Mouse (Mus musculus) liver, embryonic 14.5 days (tissue): ENCODE measurements at regions not wholly inside any gene's neighbourhood (a gene's known extent, or its start where the extent isn't known, plus 50 kb on each side); places are given as distances from the start of the nearest gene placed in this dataset.

Source experiments
- ATAC-seq: fragments of 200-750 bp; cut with Nextera tagmentation; 2 replicates; pipeline ENCODE4 v1.8.0; 2017; ENCODE audit warnings: moderate number of reproducible peaks, mild to moderate bottlenecking, moderate library complexity; ENCODE audit not compliant: insufficient read depth
- DNase-seq, 3 experiments: peaks; one replicate each; pipeline ENCODE4 v3.0.0-alpha.2; 2012 to 2013; ENCODE audit warnings: low read depth in 3 of 3, low spot score in 3 of 3
- H3K27ac ChIP-seq: fragments of 300-500 bp; sonication (generic); 2 replicates; pipeline ENCODE4 v1.5.1; 2014; ENCODE audit warnings: moderate library complexity, mild to moderate bottlenecking, control low read depth, inconsistent platforms
- H3K27me3 ChIP-seq: fragments of 300-500 bp; sonication (generic); 2 replicates; pipeline ENCODE4 v1.6.1; 2014; ENCODE audit warnings: mild to moderate bottlenecking, low read length, moderate library complexity; ENCODE audit not compliant: control insufficient read depth, insufficient read depth
- H3K36me3 ChIP-seq: fragments of 300-500 bp; sonication (generic); replicated peaks from 2 replicates; pipeline ENCODE4 v1.6.1; 2014; ENCODE audit warnings: low read depth; ENCODE audit not compliant: control insufficient read depth, insufficient read depth
- H3K4me1 ChIP-seq, 2 experiments: fragments of 200-500 bp in 1 of 2; fragments of 300-500 bp in 1 of 2; sonication (generic) in 1 of 2; replicated peaks; 2 replicates each; pipeline ENCODE4 v1.6.1; 2012 to 2014; ENCODE audit warnings: antibody characterized with exemption in 1 of 2, inconsistent platforms in 1 of 2, low read length in 1 of 2; ENCODE audit not compliant: control insufficient read depth in 2 of 2, insufficient read depth in 2 of 2
- H3K4me2 ChIP-seq: fragments of 300-500 bp; sonication (generic); 2 replicates; pipeline ENCODE4 v1.6.1; 2014; ENCODE audit warnings: low read depth, mild to moderate bottlenecking, control low read depth, moderate library complexity
- H3K4me3 ChIP-seq, 2 experiments: fragments of 200-500 bp in 1 of 2; fragments of 300-500 bp in 1 of 2; sonication (generic) in 1 of 2; 2 replicates each; pipeline ENCODE4 v1.5.1; 2012 to 2014; ENCODE audit warnings: low read depth in 2 of 2, low read length in 2 of 2, mild to moderate bottlenecking in 2 of 2, control low read depth in 1 of 2, inconsistent platforms in 1 of 2, moderate library complexity in 1 of 2; ENCODE audit not compliant: insufficient read depth in 1 of 2
- H3K9ac ChIP-seq: fragments of 300-500 bp; sonication (generic); replicated peaks from 2 replicates; pipeline ENCODE4 v1.6.1; 2014; ENCODE audit warnings: mild to moderate bottlenecking, control low read depth, moderate library complexity
- H3K9me3 ChIP-seq: fragments of 300-500 bp; sonication (generic); 2 replicates; pipeline ENCODE4 v1.6.1; 2016; ENCODE audit warnings: low read length, mixed read lengths; ENCODE audit not compliant: control insufficient read depth
- CTCF ChIP-seq: IDR thresholded peaks from 2 replicates; pipeline ENCODE4 v1.5.1; 2016; ENCODE audit warnings: antibody characterized with exemption, low read depth, control low read depth
- EP300 ChIP-seq: IDR thresholded peaks from 2 replicates; pipeline ENCODE4 v1.6.1; 2016; ENCODE audit warnings: antibody characterized with exemption, low read depth
- WGBS: fragments of 180-500 bp; shearing (Covaris S2); extraction: QIAGEN DNeasy Blood & Tissue Kit; methylation state at CpG from one replicate; pipeline ENCODE4 v1.1.7; 2014; ENCODE audit not compliant: insufficient replicate concordance; 5-methylcytosine and 5-hydroxymethylcytosine counted together

GRCm38 (mm10) chr3:39357012-39357411 lies 470.3 kb downstream of the Fat4 start:
- TF ChIP-seq EP300 (no peak), CTCF (no peak)
- Histone ChIP-seq H3K4me2 (no peak overlapping the region), H3K9ac (no peak overlapping the region), H3K4me1 (no peaks in the 10 kb centered on the region), H3K27ac (no peak overlapping the region), H3K27me3 (no peaks in the 10 kb centered on the region), H3K4me3 (no peak overlapping the region), H3K36me3 (no peaks in the 10 kb centered on the region), H3K9me3 (no peaks in the 10 kb centered on the region)
- ATAC-seq (no peak), DNase-seq (no peak)
- WGBS = 41% methylated on average over 2 of the region's 2 CpGs

DNA sequence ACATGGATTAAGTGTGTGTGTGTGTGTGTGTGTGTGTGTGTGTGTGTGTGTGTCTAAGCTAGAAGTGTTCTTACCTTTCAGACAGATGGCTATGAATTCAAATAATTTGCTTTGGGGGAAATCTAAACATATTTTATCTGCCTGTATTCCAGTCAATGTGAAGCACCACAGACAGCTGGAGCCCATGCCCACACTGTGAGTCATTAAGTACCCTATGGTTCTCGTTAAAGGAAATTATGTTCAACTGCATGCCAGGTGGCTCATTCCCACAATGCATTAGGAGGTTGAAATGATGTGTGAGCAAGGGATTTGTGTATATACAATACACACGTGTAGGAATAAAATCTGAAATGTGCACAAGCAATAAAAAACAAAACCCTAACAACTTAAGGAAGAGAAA lies 473.5 kb downstream of the Fat4 start:
- Histone ChIP-seq H3K27ac (no peak overlapping the region), H3K4me1 (no peaks in the 10 kb centered on the region), H3K4me2 (no peak overlapping the region), H3K9me3 (no peaks in the 10 kb centered on the region), H3K9ac (no peak overlapping the region), H3K36me3 (no peaks in the 10 kb centered on the region), H3K27me3 (no peaks in the 10 kb centered on the region), H3K4me3 (no peak overlapping the region)
- no peak for TF ChIP-seq CTCF
- no peak for TF ChIP-seq EP300
- 51% methylated on average over 2 of the region's 2 CpGs for WGBS
- DNase-seq = no peak
- no peak for ATAC-seq

DNA sequence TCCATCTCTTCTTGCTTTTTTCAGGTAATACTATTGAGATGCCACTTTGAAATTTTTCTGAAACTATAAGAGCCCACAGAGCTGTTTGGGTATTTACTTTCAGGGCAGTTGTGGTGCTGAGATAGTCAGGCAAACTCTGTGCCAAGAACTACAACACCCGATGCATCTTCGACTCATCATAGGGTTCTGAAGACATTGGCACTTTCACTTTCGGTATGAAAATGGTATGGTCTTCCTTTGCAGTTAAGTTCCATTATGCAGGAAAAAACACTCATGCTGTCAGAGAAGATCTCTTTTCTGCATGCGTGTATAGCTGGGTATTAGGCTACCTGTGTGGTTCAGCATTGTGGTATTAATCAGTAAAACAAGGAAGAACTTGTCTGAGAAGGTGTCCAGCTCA lies 484.2 kb downstream of the Fat4 start:
- WGBS = 68% methylated on average over 4 of the region's 4 CpGs
- Histone ChIP-seq H3K27me3 (no peaks in the 10 kb centered on the region), H3K4me3 (no peak overlapping the region)

GRCm38 (mm10) chr3:39372426-39372950 lies 485.7 kb downstream of the Fat4 start:
- WGBS = 66% methylated on average over 10 of the region's 10 CpGs
- H3K4me1 ChIP-seq = no peaks in the 10 kb centered on the region

More for the DNA sequence above, 484.2 kb downstream of the Fat4 start:
- H3K27ac ChIP-seq = no peak overlapping the region
- H3K4me1 ChIP-seq = no peaks in the 10 kb centered on the region
- DNase-seq (no peak), ATAC-seq (no peak)
- no peak for TF ChIP-seq CTCF
- TF ChIP-seq EP300 = no peak
- H3K4me2 ChIP-seq = no peak overlapping the region
- no peak overlapping the region for H3K9ac ChIP-seq
- no peaks in the 10 kb centered on the region for H3K36me3 ChIP-seq
- H3K9me3 ChIP-seq = no peaks in the 10 kb centered on the region

GRCm38 (mm10) chr3:39375465-39375864 lies 488.7 kb downstream of the Fat4 start:
- Histone ChIP-seq H3K36me3 (no peaks in the 10 kb centered on the region), H3K27me3 (no peaks in the 10 kb centered on the region), H3K9me3 (no peaks in the 10 kb centered on the region), H3K27ac (no peak overlapping the region), H3K4me3 (no peak overlapping the region), H3K9ac (no peak overlapping the region), H3K4me2 (no peak overlapping the region), H3K4me1 (no peaks in the 10 kb centered on the region)
- WGBS = 65% methylated on average over 5 of the region's 5 CpGs
- TF ChIP-seq EP300 (no peak), CTCF (no peak)
- no peak for ATAC-seq
- no peak for DNase-seq

More at GRCm38 (mm10) chr3:39372426-39372950, 485.7 kb downstream of the Fat4 start:
- no peak overlapping the region for H3K9ac ChIP-seq
- DNase-seq = no peak
- no peak overlapping the region for H3K4me3 ChIP-seq
- no peak overlapping the region for H3K27ac ChIP-seq
- no peaks in the 10 kb centered on the region for H3K9me3 ChIP-seq
- TF ChIP-seq CTCF (no peak), EP300 (no peak)
- no peaks in the 10 kb centered on the region for H3K36me3 ChIP-seq
- ATAC-seq = no peak
- H3K4me2 ChIP-seq = no peak overlapping the region
- no peaks in the 10 kb centered on the region for H3K27me3 ChIP-seq

DNA sequence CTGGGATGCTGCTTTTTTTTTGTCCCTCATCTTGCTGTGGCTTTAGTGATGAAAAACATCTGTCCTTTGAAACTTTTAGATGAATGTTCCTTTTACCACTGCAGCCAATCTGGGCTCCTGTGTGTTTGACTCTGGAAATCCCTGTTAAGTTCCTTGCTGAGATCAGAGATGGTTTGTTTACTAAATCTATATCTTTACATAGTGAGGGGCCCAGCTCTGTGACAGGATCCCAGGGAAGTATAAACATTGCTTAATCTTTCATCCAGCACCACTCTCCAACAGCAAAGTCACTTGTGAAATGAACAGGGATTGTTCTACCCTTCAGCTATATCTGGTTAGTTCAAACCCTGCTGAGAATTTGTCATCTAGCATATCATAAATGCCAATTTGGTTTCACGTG lies 501.8 kb downstream of the Fat4 start:
- Histone ChIP-seq H3K27me3 (no peaks in the 10 kb centered on the region), H3K36me3 (no peaks in the 10 kb centered on the region), H3K4me3 (no peak overlapping the region), H3K9ac (no peak overlapping the region), H3K4me1 (no peaks in the 10 kb centered on the region; a peak in 1 of 4 replicates), H3K4me2 (no peak overlapping the region), H3K9me3 (no peaks in the 10 kb centered on the region), H3K27ac (no peak overlapping the region)
- no peak for ATAC-seq
- no peak for DNase-seq
- no peak for TF ChIP-seq EP300
- no peak for TF ChIP-seq CTCF
- 58% methylated on average over 1 of the region's 1 CpGs for WGBS
